Mouse (Mus musculus): Measurements from ENCODE around the gene Hal. TPM values are rescaled to one million over a fixed set of nuclear protein-coding genes. Genes with fewer than 3 reads are reported as not detected.
A peak's percentile ranks its signal among the peaks of the same experiment; 100 is the strongest.

Gene Hal
- polyA plus RNA-seq, 1 experiment from 2014 or later = 2.1 TPM

GRCm38 (mm10) chr10:93463611-93464010 lies 25.0 kb upstream of the Hal start:
- no peak for ATAC-seq (ENCODE audit: insufficient number of reproducible peaks, insufficient read depth, low FRiP score, low read depth)
- Histone ChIP-seq H3K4me2 (replicated peaks; ENCODE audit: low read depth, low read length) (no peak overlapping the region), H3K9ac (replicated peaks; ENCODE audit: low read depth, low read length) (no peak overlapping the region), H3K27ac (ENCODE audit: low read length) (no peak overlapping the region), H3K9me3 (ENCODE audit: control insufficient read depth, low read depth, low read length) (no peaks in the 10 kb centered on the region), H3K4me3 (ENCODE audit: low read depth, low read length) (no peak overlapping the region), H3K27me3 (ENCODE audit: control insufficient read depth, insufficient read depth, low read length) (no peaks in the 10 kb centered on the region), H3K36me3 (ENCODE audit: control insufficient read depth, insufficient read depth, low read length) (peaks cover 52% of the 10 kb centered on the region), H3K4me1 (ENCODE audit: control insufficient read depth, insufficient read depth, low read length) (no peaks in the 10 kb centered on the region)
- 89% methylated on average over 13 of the region's 13 CpGs for WGBS

- Histone ChIP-seq H3K4me3 (ENCODE audit: low read depth, low read length) (no peak overlapping the region), H3K9ac (replicated peaks; ENCODE audit: low read depth, low read length) (no peak overlapping the region), H3K27ac (ENCODE audit: low read length) (no peak overlapping the region), H3K4me1 (ENCODE audit: control insufficient read depth, insufficient read depth, low read length) (no peaks in the 10 kb centered on the region), H3K9me3 (ENCODE audit: control insufficient read depth, low read depth, low read length) (no peaks in the 10 kb centered on the region), H3K4me2 (replicated peaks; ENCODE audit: low read depth, low read length) (no peak overlapping the region), H3K27me3 (ENCODE audit: control insufficient read depth, insufficient read depth, low read length) (no peaks in the 10 kb centered on the region), H3K36me3 (ENCODE audit: control insufficient read depth, insufficient read depth, low read length) (peaks cover 61% of the 10 kb centered on the region)
- no peak for ATAC-seq (ENCODE audit: insufficient number of reproducible peaks, insufficient read depth, low FRiP score, low read depth)
- WGBS = 87% methylated on average over 4 of the region's 4 CpGs
Observed at GRCm38 (mm10) chr10:93467259-93467658, 21.3 kb upstream of the Hal start.

- no peaks in the 10 kb centered on the region for H3K4me1 ChIP-seq (ENCODE audit: control insufficient read depth, insufficient read depth, low read length)
- no peak overlapping the region for H3K9ac ChIP-seq (replicated peaks; ENCODE audit: low read depth, low read length)
- peaks cover 64% of the 10 kb centered on the region for H3K36me3 ChIP-seq (ENCODE audit: control insufficient read depth, insufficient read depth, low read length)
- no peak overlapping the region for H3K27ac ChIP-seq (ENCODE audit: low read length)
- no peaks in the 10 kb centered on the region for H3K27me3 ChIP-seq (ENCODE audit: control insufficient read depth, insufficient read depth, low read length)
- no peaks in the 10 kb centered on the region for H3K9me3 ChIP-seq (ENCODE audit: control insufficient read depth, low read depth, low read length)
- no peak overlapping the region for H3K4me3 ChIP-seq (ENCODE audit: low read depth, low read length)
- 94% methylated on average over 3 of the region's 3 CpGs for WGBS
- no peak for ATAC-seq (ENCODE audit: insufficient number of reproducible peaks, insufficient read depth, low FRiP score, low read depth)
- no peak overlapping the region for H3K4me2 ChIP-seq (replicated peaks; ENCODE audit: low read depth, low read length)
Observed at GRCm38 (mm10) chr10:93467791-93468190, 20.8 kb upstream of the Hal start.

GRCm38 (mm10) chr10:93471415-93471814 lies 17.2 kb upstream of the Hal start:
- no peak overlapping the region for H3K4me2 ChIP-seq (replicated peaks; ENCODE audit: low read depth, low read length)
- WGBS = 56% methylated on average over 11 of the region's 11 CpGs
- H3K9me3 ChIP-seq (ENCODE audit: control insufficient read depth, low read depth, low read length) = no peaks in the 10 kb centered on the region
- no peak overlapping the region for H3K4me3 ChIP-seq (ENCODE audit: low read depth, low read length)
- H3K36me3 ChIP-seq (ENCODE audit: control insufficient read depth, insufficient read depth, low read length) = peaks cover 74% of the 10 kb centered on the region
- H3K27me3 ChIP-seq (ENCODE audit: control insufficient read depth, insufficient read depth, low read length) = no peaks in the 10 kb centered on the region
- H3K27ac ChIP-seq (ENCODE audit: low read length) = no peak overlapping the region
- peak; percentile 53; the same call in 1 of the 2 replicates for ATAC-seq (ENCODE audit: insufficient number of reproducible peaks, insufficient read depth, low FRiP score, low read depth)
- no peaks in the 10 kb centered on the region for H3K4me1 ChIP-seq (ENCODE audit: control insufficient read depth, insufficient read depth, low read length)
- no peak overlapping the region for H3K9ac ChIP-seq (replicated peaks; ENCODE audit: low read depth, low read length)

- WGBS = 85% methylated on average over 8 of the region's 8 CpGs
- H3K27me3 ChIP-seq (ENCODE audit: control insufficient read depth, insufficient read depth, low read length) = no peaks in the 10 kb centered on the region
- no peaks in the 10 kb centered on the region for H3K4me1 ChIP-seq (ENCODE audit: control insufficient read depth, insufficient read depth, low read length)
- no peak overlapping the region for H3K4me3 ChIP-seq (ENCODE audit: low read depth, low read length)
- no peak overlapping the region for H3K9ac ChIP-seq (replicated peaks; ENCODE audit: low read depth, low read length)
- H3K36me3 ChIP-seq (ENCODE audit: control insufficient read depth, insufficient read depth, low read length) = peaks cover 34% of the 10 kb centered on the region
- H3K4me2 ChIP-seq (replicated peaks; ENCODE audit: low read depth, low read length) = no peak overlapping the region
- no peak for ATAC-seq (ENCODE audit: insufficient number of reproducible peaks, insufficient read depth, low FRiP score, low read depth)
- H3K27ac ChIP-seq (ENCODE audit: low read length) = no peak overlapping the region
- H3K9me3 ChIP-seq (ENCODE audit: control insufficient read depth, low read depth, low read length) = no peaks in the 10 kb centered on the region
Observed at GRCm38 (mm10) chr10:93484511-93484910, 4.1 kb upstream of the Hal start.

GRCm38 (mm10) chr10:93485055-93485691 lies 3.4 kb upstream of the Hal start:
- Histone ChIP-seq H3K36me3 (ENCODE audit: control insufficient read depth, insufficient read depth, low read length) (peaks cover 27% of the 10 kb centered on the region), H3K9me3 (ENCODE audit: control insufficient read depth, low read depth, low read length) (no peaks in the 10 kb centered on the region), H3K27ac (ENCODE audit: low read length) (no peak overlapping the region), H3K4me1 (ENCODE audit: control insufficient read depth, insufficient read depth, low read length) (no peaks in the 10 kb centered on the region), H3K4me3 (ENCODE audit: low read depth, low read length) (no peak overlapping the region), H3K27me3 (ENCODE audit: control insufficient read depth, insufficient read depth, low read length) (no peaks in the 10 kb centered on the region), H3K9ac (replicated peaks; ENCODE audit: low read depth, low read length) (no peak overlapping the region), H3K4me2 (replicated peaks; ENCODE audit: low read depth, low read length) (no peak overlapping the region)
- peak; percentile 63; the same call in 1 of the 2 replicates for ATAC-seq (ENCODE audit: insufficient number of reproducible peaks, insufficient read depth, low FRiP score, low read depth)
- WGBS = 83% methylated on average over 8 of the region's 8 CpGs

GRCm38 (mm10) chr10:93486622-93487021 lies 1.9 kb upstream of the Hal start:
- H3K4me1 ChIP-seq (ENCODE audit: control insufficient read depth, insufficient read depth, low read length) = no peaks in the 10 kb centered on the region
- WGBS = 26% methylated on average over 4 of the region's 4 CpGs
- no peak overlapping the region for H3K27ac ChIP-seq (ENCODE audit: low read length)
- no peak for ATAC-seq (ENCODE audit: insufficient number of reproducible peaks, insufficient read depth, low FRiP score, low read depth)
- H3K4me2 ChIP-seq (replicated peaks; ENCODE audit: low read depth, low read length) = no peak overlapping the region
- no peaks in the 10 kb centered on the region for H3K9me3 ChIP-seq (ENCODE audit: control insufficient read depth, low read depth, low read length)
- H3K9ac ChIP-seq (replicated peaks; ENCODE audit: low read depth, low read length) = no peak overlapping the region
- no peaks in the 10 kb centered on the region for H3K27me3 ChIP-seq (ENCODE audit: control insufficient read depth, insufficient read depth, low read length)
- H3K36me3 ChIP-seq (ENCODE audit: control insufficient read depth, insufficient read depth, low read length) = peaks cover 14% of the 10 kb centered on the region
- no peak overlapping the region for H3K4me3 ChIP-seq (ENCODE audit: low read depth, low read length)

GRCm38 (mm10) chr10:93488828-93489226 lies 259 bp downstream of the Hal start:
- ATAC-seq (ENCODE audit: insufficient number of reproducible peaks, insufficient read depth, low FRiP score, low read depth) = peak; percentile 38
- Histone ChIP-seq H3K27me3 (ENCODE audit: control insufficient read depth, insufficient read depth, low read length) (no peaks in the 10 kb centered on the region), H3K4me1 (ENCODE audit: control insufficient read depth, insufficient read depth, low read length) (no peaks in the 10 kb centered on the region), H3K4me2 (replicated peaks; ENCODE audit: low read depth, low read length) (no peak overlapping the region), H3K27ac (ENCODE audit: low read length) (no peak overlapping the region), H3K9ac (replicated peaks; ENCODE audit: low read depth, low read length) (no peak overlapping the region), H3K4me3 (ENCODE audit: low read depth, low read length) (no peak overlapping the region), H3K9me3 (ENCODE audit: control insufficient read depth, low read depth, low read length) (no peaks in the 10 kb centered on the region), H3K36me3 (ENCODE audit: control insufficient read depth, insufficient read depth, low read length) (no peaks in the 10 kb centered on the region)
- 57% methylated on average over 6 of the region's 6 CpGs for WGBS

- Histone ChIP-seq H3K9me3 (ENCODE audit: control insufficient read depth, low read depth, low read length) (no peaks in the 10 kb centered on the region), H3K4me2 (replicated peaks; ENCODE audit: low read depth, low read length) (no peak overlapping the region), H3K27ac (ENCODE audit: low read length) (no peak overlapping the region), H3K9ac (replicated peaks; ENCODE audit: low read depth, low read length) (no peak overlapping the region), H3K4me3 (ENCODE audit: low read depth, low read length) (no peak overlapping the region), H3K27me3 (ENCODE audit: control insufficient read depth, insufficient read depth, low read length) (no peaks in the 10 kb centered on the region), H3K36me3 (ENCODE audit: control insufficient read depth, insufficient read depth, low read length) (no peaks in the 10 kb centered on the region), H3K4me1 (ENCODE audit: control insufficient read depth, insufficient read depth, low read length) (no peaks in the 10 kb centered on the region)
- ATAC-seq (ENCODE audit: insufficient number of reproducible peaks, insufficient read depth, low FRiP score, low read depth) = no peak
- 56% methylated on average over 4 of the region's 4 CpGs for WGBS
Observed at GRCm38 (mm10) chr10:93490451-93490850, 1.9 kb downstream of the Hal start.
